Mouse (Mus musculus): Measurements from ENCODE around the gene Dot1l.

The Dot1l gene

GRCm38 (mm10) chr10:80835617-80836016 lies 80.6 kb downstream of the Dot1l start:
- DNase-seq: no peak

GRCm38 (mm10) chr10:80836949-80837379 lies 82.0 kb downstream of the Dot1l start:
- no peak for DNase-seq

- DNase-seq: no peak
Measured at GRCm38 (mm10) chr10:80837827-80838226, 82.8 kb downstream of the Dot1l start.

- no peak for DNase-seq
Measured at GRCm38 (mm10) chr10:80838346-80838912, 83.4 kb downstream of the Dot1l start.

GRCm38 (mm10) chr10:80839848-80840247 lies 84.8 kb downstream of the Dot1l start:
- no peak for DNase-seq

GRCm38 (mm10) chr10:80841685-80842084 lies 86.7 kb downstream of the Dot1l start:
- DNase-seq: no peak

- DNase-seq: no peak
Measured at GRCm38 (mm10) chr10:80842334-80842733, 87.3 kb downstream of the Dot1l start.

- DNase-seq: no peak
Measured at GRCm38 (mm10) chr10:80843087-80843930, 88.3 kb downstream of the Dot1l start.

GRCm38 (mm10) chr10:80843931-80844547 lies 89.0 kb downstream of the Dot1l start, which contains the start of gene Lingo3:
Gene Lingo3, minus strand, starts transcription at chr10:80844039.
- DNase-seq: peak; percentile 67

All from thymus, postnatal 4 days (tissue).